Mouse (Mus musculus): ENCODE results near the gene Rack1. TPM values are rescaled to one million over a fixed set of nuclear protein-coding genes. Genes with fewer than 3 reads are reported as not detected.

The Rack1 gene
- total RNA-seq, 1 experiment = 3,112 TPM

GRCm38 (mm10) chr11:48852624-48853473, 52.7 kb downstream of the Rack1 start:
- no peak for DNase-seq (ENCODE audit: low read depth, low spot score)
- H3K9me3 ChIP-seq (ENCODE audit: control insufficient read depth, insufficient read depth, low read depth, low read length) = no peaks in the 10 kb centered on the region
- peak overlapping the region; percentile 44; the same call in 1 of the 2 replicates for H3K9ac ChIP-seq (ENCODE audit: insufficient read depth, low read depth, low read length, poor library complexity, severe bottlenecking)
- TF ChIP-seq ZC3H11A (IDR thresholded peaks at IDR 0.05; ENCODE audit: borderline replicate concordance, low read depth, low read length) = no peak
- no peak for TF ChIP-seq HCFC1 (IDR thresholded peaks at IDR 0.05; ENCODE audit: borderline replicate concordance, insufficient read depth, low read length)
- TF ChIP-seq ZNF384 (IDR thresholded peaks at IDR 0.05; ENCODE audit: low read depth, low read length) = no peak
- TF ChIP-seq CHD2 (IDR thresholded peaks at IDR 0.05; ENCODE audit: low read depth, low read length) = no peak
- no peak for TF ChIP-seq MAFK (IDR thresholded peaks at IDR 0.05; ENCODE audit: insufficient read depth, low read depth, low read length)
- peak overlapping the region; percentile 66 to 74 for H3K4me3 ChIP-seq (ENCODE audit: insufficient read depth in 1 of 2, low read depth in 1 of 2, low read length in 2 of 2, poor library complexity in 1 of 2, severe bottlenecking in 1 of 2)
- no peaks in the 10 kb centered on the region for H3K36me3 ChIP-seq (ENCODE audit: control insufficient read depth, insufficient read depth, low read length, poor library complexity, severe bottlenecking)
- no peak overlapping the region for H3K27ac ChIP-seq (ENCODE audit: insufficient read depth, low read depth, low read length, poor library complexity, severe bottlenecking)
- in situ Hi-C loops (cut with MboI; ENCODE audit: low sequenced_read_pairs in 2 of 2, unreplicated experiment in 2 of 2) = loop anchor here (5.0 to 25.0 kb wide), 2 partner anchors 66 to 409 kb away; no protein-coding TSS in a partner anchor
- peaks cover 0 to 9% of the 10 kb centered on the region in 2 experiments; a peak in 1 of 4 replicates for H3K4me1 ChIP-seq (ENCODE audit: control insufficient read depth in 2 of 2, insufficient read depth in 2 of 2, low read length in 2 of 2, poor library complexity in 1 of 2)

- no peak overlapping the region for H3K27ac ChIP-seq (ENCODE audit: insufficient read depth, low read depth, low read length, poor library complexity, severe bottlenecking)
- peak overlapping the region; percentile 44; the same call in 1 of the 2 replicates for H3K9ac ChIP-seq (ENCODE audit: insufficient read depth, low read depth, low read length, poor library complexity, severe bottlenecking)
- H3K36me3 ChIP-seq (ENCODE audit: control insufficient read depth, insufficient read depth, low read length, poor library complexity, severe bottlenecking) = no peaks in the 10 kb centered on the region
- in situ Hi-C loops (cut with MboI; ENCODE audit: low sequenced_read_pairs in 2 of 2, unreplicated experiment in 2 of 2) = loop anchor here (5.0 to 25.0 kb wide), 2 partner anchors 66 to 409 kb away; no protein-coding TSS in a partner anchor
- peak; percentile 56 for DNase-seq (ENCODE audit: low read depth, low spot score)
- peak overlapping the region; percentile 66 to 76 for H3K4me3 ChIP-seq (ENCODE audit: insufficient read depth in 1 of 2, low read depth in 1 of 2, low read length in 2 of 2, poor library complexity in 1 of 2, severe bottlenecking in 1 of 2)
- peaks cover 0 to 13% of the 10 kb centered on the region in 2 experiments; a peak in 1 of 4 replicates for H3K4me1 ChIP-seq (ENCODE audit: control insufficient read depth in 2 of 2, insufficient read depth in 2 of 2, low read length in 2 of 2, poor library complexity in 1 of 2)
- no peak for TF ChIP-seq ZNF384 (IDR thresholded peaks at IDR 0.05; ENCODE audit: low read depth, low read length)
- TF ChIP-seq ZC3H11A (IDR thresholded peaks at IDR 0.05; ENCODE audit: borderline replicate concordance, low read depth, low read length) = no peak
- TF ChIP-seq HCFC1 (IDR thresholded peaks at IDR 0.05; ENCODE audit: borderline replicate concordance, insufficient read depth, low read length) = peak; percentile 65; the same call in 1 of the 2 replicates
- TF ChIP-seq CHD2 (IDR thresholded peaks at IDR 0.05; ENCODE audit: low read depth, low read length) = no peak
- TF ChIP-seq MAFK (IDR thresholded peaks at IDR 0.05; ENCODE audit: insufficient read depth, low read depth, low read length) = peak; percentile 95
- H3K9me3 ChIP-seq (ENCODE audit: control insufficient read depth, insufficient read depth, low read depth, low read length) = no peaks in the 10 kb centered on the region
These were observed 53.5 kb downstream of the Rack1 start for GRCm38 (mm10) chr11:48853474-48854180.

Other genes with a start within 250 kb of the Rack1 start
- gene Trim41, start 17.0 kb downstream of the Rack1 start, total RNA-seq (2012; rRNA removed) = 47.8 and 52.8 TPM in 2 replicates
- 5.9 and 6.1 TPM in 2 replicates for gene Trim7, start 25.8 kb downstream of the Rack1 start, total RNA-seq (2012; rRNA removed)
- gene Gm12184, start 26.3 kb downstream of the Rack1 start, total RNA-seq (2012; rRNA removed) = 11.4 and 12.2 TPM in 2 replicates
- 3.3 and 5.7 TPM in 2 replicates for gene Irgm1, start 71.4 kb downstream of the Rack1 start, total RNA-seq (2012; rRNA removed)
- not detected in 2 replicates for gene Gm5431, start 101.9 kb downstream of the Rack1 start, total RNA-seq (2012; rRNA removed)
- 2.0 and 2.1 TPM in 2 replicates for gene Psme2b, start 145.9 kb downstream of the Rack1 start, total RNA-seq (2012; rRNA removed)
- gene Olfr56, start 178.6 kb downstream of the Rack1 start, total RNA-seq (2012; rRNA removed) = not detected in 2 replicates
- gene 9930111J21Rik1, start 179.1 kb downstream of the Rack1 start, total RNA-seq (2012; rRNA removed) = 0.36 and 0.37 TPM in 2 replicates
- gene Gm12185, start 191.9 kb downstream of the Rack1 start, total RNA-seq (2012; rRNA removed) = not detected in 2 replicates
- gene Tgtp1, start 193.8 kb downstream of the Rack1 start, total RNA-seq (2012; rRNA removed) = 0.76 and 0.85 TPM in 2 replicates

Data from ES-E14 (cell line).